ENCODE assay signal across 14 mouse cellular contexts in the genomic region with DNA sequence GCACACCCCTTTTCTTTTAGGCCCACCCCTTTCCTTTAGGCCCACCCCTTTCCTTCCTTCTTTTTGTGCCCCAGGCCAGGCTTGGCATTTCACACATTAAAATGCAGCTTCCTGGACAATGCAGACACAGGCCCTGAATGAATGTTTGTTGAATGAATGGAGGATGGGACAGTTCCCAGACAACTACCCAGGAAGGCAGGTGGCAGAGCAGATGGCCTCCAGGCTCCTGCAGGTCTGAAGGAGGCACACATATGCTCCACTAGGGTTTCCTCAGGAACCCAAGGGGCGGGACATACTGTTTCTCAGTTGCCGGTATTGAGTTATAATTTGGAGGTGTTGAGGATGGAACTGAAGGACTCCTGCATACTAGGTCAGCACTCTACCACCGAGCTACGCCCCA. TPM values are rescaled to one million over a fixed set of nuclear protein-coding genes. Genes with fewer than 3 reads are reported as not detected.
DNase-seq lines count a peak whose midpoint lies in the region; ATAC-seq lines count a peak whose summit lies in the region.
"Had no signal": no experiment of that assay in that cellular context is flagged by ENCODE, and none has a peak within 500 bp of the region (broad histone marks: within the 10 kb centered on the region; RNA-seq: fewer than 3 reads in every experiment).

No protein-coding gene starts in this region.

- no peaks in the 10 kb centered on the region for H3K9me3 ChIP-seq in liver, embryonic 12.5 days (replicated peaks)
- H3K9me3 ChIP-seq: megakaryocyte, embryonic 14.5 days had no signal

- H3K27me3 ChIP-seq in liver, embryonic 12.5 days (replicated peaks): no peaks in the 10 kb centered on the region

- H3K36me3 ChIP-seq in liver, embryonic 12.5 days: no peaks in the 10 kb centered on the region

- 62% methylated on average over 4 of the region's 4 CpGs for WGBS in liver, embryonic 12.5 days (ENCODE audit: insufficient replicate concordance)

- peak; percentile 15 to 31 for DNase-seq in left cerebral cortex, postnatal 25 days (ENCODE audit: low spot score in 2 of 2)
- no peak for DNase-seq in left cerebral cortex, adult 18-20 months (ENCODE audit: low spot score in 2 of 2)
- DNase-seq in cerebellum, postnatal 14 days: peak; percentile 80 to 92
- DNase-seq in layer of hippocampus, adult 9-11 months: peak; percentile 67
- DNase-seq in ovary, postnatal 36 days (ENCODE audit: low spot score): no peak
- DNase-seq: heart, postnatal 10 days; liver; thymus, adult 18-20 months had no signal

- no peaks in the 10 kb centered on the region for H3K4me1 ChIP-seq in liver, embryonic 12.5 days

- peak; percentile 84 for ATAC-seq in cerebellum, adult (ENCODE audit: insufficient number of reproducible peaks, low FRiP score, low TSS enrichment)
- ATAC-seq in liver, embryonic 12.5 days: no peak

- H3K9ac ChIP-seq in liver, embryonic 12.5 days: no peak overlapping the region

- no peak overlapping the region for H3K27ac ChIP-seq in liver, embryonic 12.5 days
- H3K27ac ChIP-seq: heart, adult 2 months; kidney, postnatal 0 days; left cerebral cortex, adult 2 months had no signal

- intact Hi-C loops in left cerebral cortex, postnatal 25 days (cut with DNase I): no loop called here

- no peak overlapping the region for H3K4me2 ChIP-seq in liver, embryonic 12.5 days

- no peak overlapping the region for H3K4me3 ChIP-seq in liver, embryonic 12.5 days
- H3K4me3 ChIP-seq: heart, adult 2 months; left cerebral cortex, adult 2 months; megakaryocyte, embryonic 14.5 days had no signal

RNA-seq across cellular contexts. Expression of gene Elfn1, which starts 40.8 kb away (rescaled TPM):
- total RNA-seq in left cerebral cortex, postnatal 25 days (2021): 10 to 100 TPM; 35.0 to 37.6 TPM
- total RNA-seq in left cerebral cortex, adult 18-20 months (2021): 10 to 100 TPM; 32.3 to 36.1 TPM
- polyA plus RNA-seq in liver, embryonic 12.5 days (2016; fragmentation: Nextera tagmentation; extraction: Ambion mirVana): 0.05 and 0.14 TPM in 2 replicates

Comparison
In these comparisons a context has a peak if more than half of its experiments do, and no peak if none do; other contexts are left out.
1. DNase-seq: peak in left cerebral cortex, postnatal 25 days (2 of 2), cerebellum, postnatal 14 days (2 of 2) and layer of hippocampus, adult 9-11 months (single experiment); none in left cerebral cortex, adult 18-20 months (0 of 2) and ovary, postnatal 36 days (single experiment).